Mouse (Mus musculus): ENCODE results near the gene E130308A19Rik. TPM values are rescaled to one million over a fixed set of nuclear protein-coding genes. Genes with fewer than 3 reads are reported as not detected.

The E130308A19Rik gene
- polyA plus RNA-seq, 1 experiment: 3.0 TPM

GRCm38 (mm10) chr4:59731544-59731943, 105.5 kb downstream of the E130308A19Rik start:
- Histone ChIP-seq H3ac (ENCODE audit: control insufficient read depth, insufficient read length) (no peak overlapping the region), H3K4me3 (no peak overlapping the region), H3K79me2 (ENCODE audit: control insufficient read depth, insufficient read depth) (no peaks in the 10 kb centered on the region), H3K4me2 (ENCODE audit: low read depth) (no peak overlapping the region), H3K36me3 (ENCODE audit: control insufficient read depth, insufficient read depth) (no peaks in the 10 kb centered on the region), H3K27me3 (ENCODE audit: control insufficient read depth, insufficient read depth, insufficient read length) (no peaks in the 10 kb centered on the region)
- no peak for TF ChIP-seq SRF (IDR thresholded peaks at IDR 0.05; ENCODE audit: control insufficient read depth, insufficient read length, low read depth)
- TF ChIP-seq TCF12 (IDR thresholded peaks at IDR 0.05; ENCODE audit: insufficient read depth, poor library complexity, severe bottlenecking): no peak
- TF ChIP-seq MYOD1 (IDR thresholded peaks at IDR 0.05; ENCODE audit: control insufficient read depth in 1 of 3, insufficient read length in 2 of 3, low read depth in 2 of 3): no peak
- no peak for TF ChIP-seq USF1 (IDR thresholded peaks at IDR 0.05; ENCODE audit: low read depth)

GRCm38 (mm10) chr4:59739321-59739720, 113.3 kb downstream of the E130308A19Rik start:
- H3K4me2 ChIP-seq (ENCODE audit: low read depth): no peak overlapping the region
- TF ChIP-seq MYOG (IDR thresholded peaks at IDR 0.05; ENCODE audit: control insufficient read depth in 1 of 3, insufficient read depth in 1 of 3, insufficient read length in 2 of 3, low read depth in 2 of 3) (no peak), REST (IDR thresholded peaks at IDR 0.05; ENCODE audit: insufficient read depth, insufficient read length) (no peak), MAX (IDR thresholded peaks at IDR 0.05; ENCODE audit: low read depth) (no peak), MYOD1 (IDR thresholded peaks at IDR 0.05; ENCODE audit: control insufficient read depth in 1 of 3, insufficient read length in 2 of 3, low read depth in 2 of 3) (no peak)

GRCm38 (mm10) chr4:59739882-59740281, 113.9 kb downstream of the E130308A19Rik start:
- no peaks in the 10 kb centered on the region for H3K79me2 ChIP-seq (ENCODE audit: control insufficient read depth, insufficient read depth)
- no peak overlapping the region for H3ac ChIP-seq (ENCODE audit: control insufficient read depth, insufficient read length)
- TF ChIP-seq MYOG (IDR thresholded peaks at IDR 0.05; ENCODE audit: control insufficient read depth in 1 of 3, insufficient read depth in 1 of 3, insufficient read length in 2 of 3, low read depth in 2 of 3) (no peak), TCF12 (IDR thresholded peaks at IDR 0.05; ENCODE audit: insufficient read depth, poor library complexity, severe bottlenecking) (no peak), POLR2AphosphoS2 (IDR thresholded peaks at IDR 0.05; ENCODE audit: insufficient read length, low read depth) (no peak), POLR2A (IDR thresholded peaks at IDR 0.05; ENCODE audit: insufficient read length, low read depth) (no peak), REST (IDR thresholded peaks at IDR 0.05; ENCODE audit: insufficient read depth, insufficient read length) (no peak), SRF (IDR thresholded peaks at IDR 0.05; ENCODE audit: control insufficient read depth, insufficient read length, low read depth) (no peak)
- H3K4me2 ChIP-seq (ENCODE audit: low read depth): no peak overlapping the region
- H3K4me3 ChIP-seq: no peak overlapping the region
- no peaks in the 10 kb centered on the region for H3K36me3 ChIP-seq (ENCODE audit: control insufficient read depth, insufficient read depth)
- no peaks in the 10 kb centered on the region for H3K27me3 ChIP-seq (ENCODE audit: control insufficient read depth, insufficient read depth, insufficient read length)

More at GRCm38 (mm10) chr4:59739321-59739720, 113.3 kb downstream of the E130308A19Rik start:
- H3K79me2 ChIP-seq (ENCODE audit: control insufficient read depth, insufficient read depth): no peaks in the 10 kb centered on the region
- H3K36me3 ChIP-seq (ENCODE audit: control insufficient read depth, insufficient read depth): no peaks in the 10 kb centered on the region
- H3ac ChIP-seq (ENCODE audit: control insufficient read depth, insufficient read length): no peak overlapping the region
- no peak overlapping the region for H3K4me3 ChIP-seq
- no peaks in the 10 kb centered on the region for H3K27me3 ChIP-seq (ENCODE audit: control insufficient read depth, insufficient read depth, insufficient read length)

GRCm38 (mm10) chr4:59753491-59754140, 127.6 kb downstream of the E130308A19Rik start:
- H3K4me3 ChIP-seq: no peak overlapping the region
- TF ChIP-seq POLR2AphosphoS2 (IDR thresholded peaks at IDR 0.05; ENCODE audit: insufficient read length, low read depth) (no peak), USF1 (IDR thresholded peaks at IDR 0.05; ENCODE audit: low read depth) (no peak), POLR2A (IDR thresholded peaks at IDR 0.05; ENCODE audit: insufficient read length, low read depth) (no peak), SRF (IDR thresholded peaks at IDR 0.05; ENCODE audit: control insufficient read depth, insufficient read length, low read depth) (no peak), TCF3 (IDR thresholded peaks at IDR 0.05; ENCODE audit: insufficient read length, low read depth) (no peak), TCF12 (IDR thresholded peaks at IDR 0.05; ENCODE audit: insufficient read depth, poor library complexity, severe bottlenecking) (no peak), REST (IDR thresholded peaks at IDR 0.05; ENCODE audit: insufficient read depth, insufficient read length) (no peak), MYOG (IDR thresholded peaks at IDR 0.05; ENCODE audit: control insufficient read depth in 1 of 3, insufficient read depth in 1 of 3, insufficient read length in 2 of 3, low read depth in 2 of 3) (no peak), MYOD1 (IDR thresholded peaks at IDR 0.05; ENCODE audit: control insufficient read depth in 1 of 3, insufficient read length in 2 of 3, low read depth in 2 of 3) (no peak), E2F4 (IDR thresholded peaks at IDR 0.05; ENCODE audit: insufficient read depth) (no peak), MAX (IDR thresholded peaks at IDR 0.05; ENCODE audit: low read depth) (no peak), CEBPB (IDR thresholded peaks at IDR 0.05; ENCODE audit: insufficient read depth, poor library complexity, severe bottlenecking) (no peak)
- H3K27me3 ChIP-seq (ENCODE audit: control insufficient read depth, insufficient read depth, insufficient read length): no peaks in the 10 kb centered on the region
- no peaks in the 10 kb centered on the region for H3K79me2 ChIP-seq (ENCODE audit: control insufficient read depth, insufficient read depth)
- H3K36me3 ChIP-seq (ENCODE audit: control insufficient read depth, insufficient read depth): no peaks in the 10 kb centered on the region
- H3ac ChIP-seq (ENCODE audit: control insufficient read depth, insufficient read length): no peak overlapping the region
- no peak overlapping the region for H3K4me2 ChIP-seq (ENCODE audit: low read depth)

- no peaks in the 10 kb centered on the region for H3K79me2 ChIP-seq (ENCODE audit: control insufficient read depth, insufficient read depth)
- no peaks in the 10 kb centered on the region for H3K36me3 ChIP-seq (ENCODE audit: control insufficient read depth, insufficient read depth)
- TF ChIP-seq REST (IDR thresholded peaks at IDR 0.05; ENCODE audit: insufficient read depth, insufficient read length) (no peak), USF1 (IDR thresholded peaks at IDR 0.05; ENCODE audit: low read depth) (no peak), MYOG (IDR thresholded peaks at IDR 0.05; ENCODE audit: control insufficient read depth in 1 of 3, insufficient read depth in 1 of 3, insufficient read length in 2 of 3, low read depth in 2 of 3) (no peak), POLR2A (IDR thresholded peaks at IDR 0.05; ENCODE audit: insufficient read length, low read depth) (no peak), E2F4 (IDR thresholded peaks at IDR 0.05; ENCODE audit: insufficient read depth) (no peak), CEBPB (IDR thresholded peaks at IDR 0.05; ENCODE audit: insufficient read depth, poor library complexity, severe bottlenecking) (no peak), TCF3 (IDR thresholded peaks at IDR 0.05; ENCODE audit: insufficient read length, low read depth) (no peak), MAX (IDR thresholded peaks at IDR 0.05; ENCODE audit: low read depth) (no peak), POLR2AphosphoS2 (IDR thresholded peaks at IDR 0.05; ENCODE audit: insufficient read length, low read depth) (no peak), TCF12 (IDR thresholded peaks at IDR 0.05; ENCODE audit: insufficient read depth, poor library complexity, severe bottlenecking) (no peak), SRF (IDR thresholded peaks at IDR 0.05; ENCODE audit: control insufficient read depth, insufficient read length, low read depth) (no peak), MYOD1 (IDR thresholded peaks at IDR 0.05; ENCODE audit: control insufficient read depth in 1 of 3, insufficient read length in 2 of 3, low read depth in 2 of 3) (no peak)
- peak overlapping the region; percentile 72 for H3K4me2 ChIP-seq (ENCODE audit: low read depth)
- no peak overlapping the region for H3K4me3 ChIP-seq
- H3K27me3 ChIP-seq (ENCODE audit: control insufficient read depth, insufficient read depth, insufficient read length): no peaks in the 10 kb centered on the region
- H3ac ChIP-seq (ENCODE audit: control insufficient read depth, insufficient read length): no peak overlapping the region
Observed at GRCm38 (mm10) chr4:59756332-59757082, 130.5 kb downstream of the E130308A19Rik start.

All from myocyte (in vitro differentiated cells).